Mouse (Mus musculus) midbrain, embryonic 16.5 days (tissue): ENCODE measurements at regions not wholly inside any gene's neighbourhood (a gene's known extent, or its start where the extent isn't known, plus 50 kb on each side); places are given as distances from the start of the nearest gene placed in this dataset.

ENCODE experiments used
- ATAC-seq: fragments of 200-750 bp; cut with Nextera tagmentation; 2 replicates; pipeline ENCODE4 v1.8.0; 2017; ENCODE audit warnings: moderate TSS enrichment
- H3K27ac ChIP-seq: fragments of 300-500 bp; sonication (generic); 2 replicates; pipeline ENCODE4 v1.5.1; 2014; ENCODE audit warnings: mild to moderate bottlenecking, low read length, mixed read lengths
- H3K27me3 ChIP-seq: fragments of 300-500 bp; sonication (generic); 2 replicates; pipeline ENCODE4 v1.6.1; 2014; ENCODE audit warnings: low read depth, low read length, mixed read lengths; ENCODE audit not compliant: control insufficient read depth, insufficient read depth
- H3K36me3 ChIP-seq: fragments of 300-500 bp; sonication (generic); 2 replicates; pipeline ENCODE4 v1.6.1; 2014; ENCODE audit warnings: mild to moderate bottlenecking, low read length, moderate library complexity, mixed read lengths; ENCODE audit not compliant: control insufficient read depth, insufficient read depth
- H3K4me1 ChIP-seq: fragments of 300-500 bp; sonication (generic); 2 replicates; pipeline ENCODE4 v1.6.1; 2014; ENCODE audit warnings: mild to moderate bottlenecking, low read length, mixed read lengths; ENCODE audit not compliant: control insufficient read depth, insufficient read depth
- H3K4me2 ChIP-seq: fragments of 300-500 bp; sonication (generic); 2 replicates; pipeline ENCODE4 v1.6.1; 2014; ENCODE audit warnings: mild to moderate bottlenecking, low read length, mixed read lengths
- H3K4me3 ChIP-seq: fragments of 300-500 bp; sonication (generic); 2 replicates; pipeline ENCODE4 v1.5.1; 2014; ENCODE audit warnings: low read depth, mild to moderate bottlenecking, low read length, moderate library complexity, mixed read lengths
- H3K9ac ChIP-seq: fragments of 300-500 bp; sonication (generic); 2 replicates; pipeline ENCODE4 v1.6.1; 2014; ENCODE audit warnings: low read depth, low read length, mixed read lengths
- H3K9me3 ChIP-seq: fragments of 300-500 bp; sonication (generic); replicated peaks from 2 replicates; pipeline ENCODE4 v1.6.1; 2014; ENCODE audit warnings: mild to moderate bottlenecking, low read length, mixed read lengths; ENCODE audit not compliant: control insufficient read depth, poor library complexity, severe bottlenecking
- WGBS: fragments of 180-500 bp; shearing (Covaris S2); extraction: QIAGEN DNeasy Blood & Tissue Kit; methylation state at CpG from one replicate; pipeline ENCODE4 v1.1.7; 2014; 5-methylcytosine and 5-hydroxymethylcytosine counted together

GRCm38 (mm10) chr3:148503432-148503831, 486.9 kb downstream of the Adgrl2 start:
- no peak overlapping the region for H3K9ac ChIP-seq
- H3K4me2 ChIP-seq = no peak overlapping the region
- no peaks in the 10 kb centered on the region for H3K36me3 ChIP-seq
- whole genome bisulfite sequencing = 82% methylated on average over 1 of the region's 1 CpGs
- ATAC-seq = no peak
- no peak overlapping the region for H3K4me3 ChIP-seq
- H3K4me1 ChIP-seq = no peaks in the 10 kb centered on the region
- no peak overlapping the region for H3K27ac ChIP-seq
- H3K9me3 ChIP-seq = no peaks in the 10 kb centered on the region
- H3K27me3 ChIP-seq = no peaks in the 10 kb centered on the region

- H3K4me2 ChIP-seq = no peak overlapping the region
- ATAC-seq = no peak
- H3K27me3 ChIP-seq = no peaks in the 10 kb centered on the region
- H3K36me3 ChIP-seq = no peaks in the 10 kb centered on the region
- H3K4me1 ChIP-seq = no peaks in the 10 kb centered on the region
- H3K27ac ChIP-seq = no peak overlapping the region
- H3K9me3 ChIP-seq = no peaks in the 10 kb centered on the region
- no peak overlapping the region for H3K9ac ChIP-seq
- WGBS = 93% methylated on average over 3 of the region's 3 CpGs
- H3K4me3 ChIP-seq = no peak overlapping the region
These were observed 488.6 kb downstream of the Adgrl2 start for GRCm38 (mm10) chr3:148501801-148502200.

GRCm38 (mm10) chr3:148496672-148497071, 493.7 kb downstream of the Adgrl2 start:
- Histone ChIP-seq H3K4me1 (no peaks in the 10 kb centered on the region; the same call in 1 of the 2 replicates), H3K4me2 (no peak overlapping the region), H3K27ac (no peak overlapping the region), H3K9me3 (no peaks in the 10 kb centered on the region), H3K36me3 (no peaks in the 10 kb centered on the region), H3K4me3 (no peak overlapping the region), H3K9ac (no peak overlapping the region), H3K27me3 (no peaks in the 10 kb centered on the region)
- no peak for ATAC-seq
- WGBS = 72% methylated on average over 5 of the region's 5 CpGs

GRCm38 (mm10) chr3:148491287-148491686, 499.1 kb downstream of the Adgrl2 start:
- no peak for ATAC-seq
- no peak overlapping the region for H3K9ac ChIP-seq
- H3K4me3 ChIP-seq = no peak overlapping the region
- H3K27ac ChIP-seq = no peak overlapping the region
- H3K4me2 ChIP-seq = no peak overlapping the region
- H3K4me1 ChIP-seq = no peaks in the 10 kb centered on the region
- WGBS = 83% methylated on average over 3 of the region's 3 CpGs
- no peaks in the 10 kb centered on the region for H3K27me3 ChIP-seq
- no peaks in the 10 kb centered on the region for H3K9me3 ChIP-seq
- no peaks in the 10 kb centered on the region for H3K36me3 ChIP-seq

- no peaks in the 10 kb centered on the region for H3K4me1 ChIP-seq
- H3K27ac ChIP-seq = no peak overlapping the region
- no peak overlapping the region for H3K4me3 ChIP-seq
- no peak overlapping the region for H3K9ac ChIP-seq
- H3K4me2 ChIP-seq = no peak overlapping the region
- no peaks in the 10 kb centered on the region for H3K36me3 ChIP-seq
- ATAC-seq = no peak
- 92% methylated on average over 4 of the region's 4 CpGs for WGBS
- H3K9me3 ChIP-seq = no peaks in the 10 kb centered on the region
- H3K27me3 ChIP-seq = no peaks in the 10 kb centered on the region
These were observed 501.2 kb downstream of the Adgrl2 start for GRCm38 (mm10) chr3:148489201-148489600.

GRCm38 (mm10) chr3:148487949-148488348, 502.4 kb downstream of the Adgrl2 start:
- Histone ChIP-seq H3K9me3 (no peaks in the 10 kb centered on the region), H3K4me3 (no peak overlapping the region), H3K4me2 (no peak overlapping the region), H3K27ac (no peak overlapping the region), H3K36me3 (no peaks in the 10 kb centered on the region), H3K9ac (no peak overlapping the region), H3K27me3 (no peaks in the 10 kb centered on the region), H3K4me1 (no peaks in the 10 kb centered on the region)
- WGBS = 92% methylated on average over 5 of the region's 5 CpGs
- ATAC-seq = no peak

- Histone ChIP-seq H3K9ac (no peak overlapping the region), H3K27ac (no peak overlapping the region), H3K4me2 (no peak overlapping the region), H3K9me3 (no peaks in the 10 kb centered on the region), H3K4me3 (no peak overlapping the region), H3K36me3 (no peaks in the 10 kb centered on the region), H3K4me1 (no peaks in the 10 kb centered on the region), H3K27me3 (no peaks in the 10 kb centered on the region)
- ATAC-seq = no peak
- 94% methylated on average over 8 of the region's 8 CpGs for WGBS
These were observed 514.5 kb downstream of the Adgrl2 start for GRCm38 (mm10) chr3:148475862-148476261.

- H3K27ac ChIP-seq = no peak overlapping the region
- WGBS = 97% methylated on average over 6 of the region's 6 CpGs
- H3K4me3 ChIP-seq = no peak overlapping the region
- no peak for ATAC-seq
- H3K27me3 ChIP-seq = no peaks in the 10 kb centered on the region
- no peaks in the 10 kb centered on the region for H3K36me3 ChIP-seq
- no peaks in the 10 kb centered on the region for H3K4me1 ChIP-seq
- no peak overlapping the region for H3K4me2 ChIP-seq
- no peaks in the 10 kb centered on the region for H3K9me3 ChIP-seq
- H3K9ac ChIP-seq = no peak overlapping the region
These were observed 517.4 kb downstream of the Adgrl2 start for GRCm38 (mm10) chr3:148472943-148473444.

- H3K4me2 ChIP-seq = no peak overlapping the region
- ATAC-seq = no peak
- H3K36me3 ChIP-seq = no peaks in the 10 kb centered on the region
- 83% methylated on average over 3 of the region's 3 CpGs for WGBS
- H3K9me3 ChIP-seq = no peaks in the 10 kb centered on the region
- H3K9ac ChIP-seq = no peak overlapping the region
- H3K27ac ChIP-seq = no peak overlapping the region
- no peaks in the 10 kb centered on the region for H3K4me1 ChIP-seq
- H3K27me3 ChIP-seq = no peaks in the 10 kb centered on the region
- H3K4me3 ChIP-seq = no peak overlapping the region
These were observed 524.9 kb downstream of the Adgrl2 start for GRCm38 (mm10) chr3:148465456-148465855.
